Mouse (Mus musculus) MEL (cell line): ENCODE measurements around the gene Zfp3. TPM values are rescaled to one million over a fixed set of nuclear protein-coding genes. Genes with fewer than 3 reads are reported as not detected.

Experiments used
- DNase-seq: peaks from one replicate; pipeline ENCODE4 v3.0.0; 2011; ENCODE audit warnings: low read depth, low spot score
- H3K27ac ChIP-seq: 2 replicates; pipeline ENCODE4 v1.5.1; 2012; ENCODE audit warnings: low read depth, mild to moderate bottlenecking, control low read depth, low read length, moderate library complexity; ENCODE audit not compliant: control insufficient read depth
- H3K27me3 ChIP-seq, 2 experiments: fragments of 150-350 bp in 1 of 2; sonication (generic) in 1 of 2; 2 replicates each; pipeline ENCODE4 v1.6.1; 2012; ENCODE audit warnings: low read length in 2 of 2, mild to moderate bottlenecking in 2 of 2, improper control_type of control experiment in 1 of 2, moderate library complexity in 1 of 2; ENCODE audit not compliant: insufficient read depth in 2 of 2, control insufficient read depth in 1 of 2
- H3K36me3 ChIP-seq, 2 experiments: 2 replicates each; pipeline ENCODE4 v1.6.1; 2012 to 2014; ENCODE audit warnings: low read length in 2 of 2, improper control_type of control experiment in 1 of 2, inconsistent platforms in 1 of 2, mild to moderate bottlenecking in 1 of 2; ENCODE audit not compliant: insufficient read depth in 2 of 2, control insufficient read depth in 1 of 2
- H3K4me1 ChIP-seq, 2 experiments: fragments of 150-350 bp in 1 of 2; sonication (generic) in 1 of 2; 2 replicates each; pipeline ENCODE4 v1.6.1; 2012; ENCODE audit warnings: low read length in 2 of 2, improper control_type of control experiment in 1 of 2, mild to moderate bottlenecking in 1 of 2; ENCODE audit not compliant: insufficient read depth in 2 of 2, control insufficient read depth in 1 of 2
- H3K4me3 ChIP-seq, 2 experiments: fragments of 150-350 bp in 1 of 2; sonication (generic) in 1 of 2; 2 replicates each; pipeline ENCODE4 v1.5.1; 2012; ENCODE audit warnings: low read depth in 2 of 2, low read length in 2 of 2, mild to moderate bottlenecking in 2 of 2, moderate library complexity in 2 of 2, control low read depth in 1 of 2, improper control_type of control experiment in 1 of 2; ENCODE audit not compliant: control insufficient read depth in 1 of 2, insufficient read depth in 1 of 2
- H3K79me2 ChIP-seq: 2 replicates; pipeline ENCODE4 v1.6.1; 2012; ENCODE audit warnings: mild to moderate bottlenecking, low read length, moderate library complexity; ENCODE audit not compliant: control insufficient read depth, poor library complexity, insufficient read depth
- H3K9ac ChIP-seq: 2 replicates; pipeline ENCODE4 v1.6.1; 2012; ENCODE audit warnings: low read depth, mild to moderate bottlenecking, control low read depth, low read length, moderate library complexity; ENCODE audit not compliant: control insufficient read depth, poor library complexity, severe bottlenecking
- H3K9me3 ChIP-seq: fragments of 150-350 bp; sonication (generic); replicated peaks from 2 replicates; pipeline ENCODE4 v1.6.1; 2012; ENCODE audit warnings: mild to moderate bottlenecking, low read length, improper control_type of control experiment, moderate library complexity; ENCODE audit not compliant: insufficient read depth
- CHD1 ChIP-seq: IDR thresholded peaks from 2 replicates; pipeline ENCODE4 v1.6.1; 2012; ENCODE audit warnings: low read depth, mild to moderate bottlenecking, inconsistent platforms, low read length, improper control_type of control experiment
- ETS1 ChIP-seq: IDR thresholded peaks from 2 replicates; pipeline ENCODE4 v1.6.1; 2012; ENCODE audit warnings: low read depth, mild to moderate bottlenecking, inconsistent platforms, low read length, improper control_type of control experiment, moderate library complexity
- GATA1 ChIP-seq: IDR thresholded peaks from 2 replicates; pipeline ENCODE4 v1.6.1; 2011; ENCODE audit warnings: low read depth, low read length, improper control_type of control experiment
- HCFC1 ChIP-seq: IDR thresholded peaks from 2 replicates; pipeline ENCODE4 v1.6.1; 2012; ENCODE audit warnings: low read depth, mild to moderate bottlenecking, inconsistent platforms, low read length, improper control_type of control experiment, moderate library complexity
- KAT2A ChIP-seq: conservative IDR thresholded peaks from 2 replicates; pipeline ENCODE4 v1.6.1; 2012; ENCODE audit warnings: low read depth, low read length, improper control_type of control experiment, inconsistent platforms
- MAFK ChIP-seq: IDR thresholded peaks from 2 replicates; pipeline ENCODE4 v1.6.1; 2011; ENCODE audit warnings: low read depth, mild to moderate bottlenecking, low read length, improper control_type of control experiment, borderline replicate concordance
- MAX ChIP-seq: IDR thresholded peaks from 2 replicates; pipeline ENCODE4 v1.6.1; 2011; ENCODE audit warnings: low read length, improper control_type of control experiment
- MEF2A ChIP-seq: IDR thresholded peaks from 2 replicates; pipeline ENCODE4 v1.6.1; 2014; ENCODE audit warnings: low read depth, mild to moderate bottlenecking, inconsistent platforms, low read length, improper control_type of control experiment; ENCODE audit not compliant: poor library complexity, insufficient replicate concordance, severe bottlenecking; ENCODE audit errors: extremely low read depth
- MYC ChIP-seq: IDR thresholded peaks from 2 replicates; pipeline ENCODE4 v1.6.1; 2011; ENCODE audit warnings: low read depth, mild to moderate bottlenecking, low read length, improper control_type of control experiment, moderate library complexity
- NRF1 ChIP-seq: IDR thresholded peaks from 2 replicates; pipeline ENCODE4 v1.6.1; 2014; ENCODE audit warnings: low read depth, mild to moderate bottlenecking, inconsistent platforms, low read length, improper control_type of control experiment, moderate library complexity; ENCODE audit not compliant: poor library complexity, insufficient read depth, severe bottlenecking
- POLR2A ChIP-seq, 2 experiments: IDR thresholded peaks; 2 replicates each; pipeline ENCODE4 v1.6.1; 2011 to 2012; ENCODE audit warnings: low read length in 2 of 2, mild to moderate bottlenecking in 2 of 2, control low read depth in 1 of 2, improper control_type of control experiment in 1 of 2, low read depth in 1 of 2, moderate library complexity in 1 of 2; ENCODE audit not compliant: control insufficient read depth in 1 of 2, insufficient read depth in 1 of 2, poor library complexity in 1 of 2
- RAD21 ChIP-seq: IDR thresholded peaks from 2 replicates; pipeline ENCODE4 v1.6.1; 2011; ENCODE audit warnings: mild to moderate bottlenecking, low read depth, low read length, improper control_type of control experiment
- RCOR1 ChIP-seq: IDR thresholded peaks from 2 replicates; pipeline ENCODE4 v1.6.1; 2012; ENCODE audit warnings: low read depth, mild to moderate bottlenecking, inconsistent platforms, low read length, improper control_type of control experiment
- SIN3A ChIP-seq: IDR thresholded peaks from 2 replicates; pipeline ENCODE4 v1.6.1; 2012; ENCODE audit warnings: low read length, improper control_type of control experiment, inconsistent platforms
- SMC3 ChIP-seq: IDR thresholded peaks from 2 replicates; pipeline ENCODE4 v1.6.1; 2011; ENCODE audit warnings: low read depth, low read length, improper control_type of control experiment
- TBP ChIP-seq: IDR thresholded peaks from 2 replicates; pipeline ENCODE4 v1.8.0; 2011; ENCODE audit warnings: low read depth, low read length, improper control_type of control experiment
- TCF12 ChIP-seq: IDR thresholded peaks from 2 replicates; pipeline ENCODE4 v1.6.1; 2014; ENCODE audit warnings: low read depth, mild to moderate bottlenecking, inconsistent platforms, low read length, improper control_type of control experiment, moderate library complexity
- USF2 ChIP-seq, 2 experiments: IDR thresholded peaks; 2 replicates each; pipeline ENCODE4 v1.6.1; 2011 to 2012; ENCODE audit warnings: improper control_type of control experiment in 2 of 2, low read length in 2 of 2, borderline replicate concordance in 1 of 2, inconsistent platforms in 1 of 2, low read depth in 1 of 2, mild to moderate bottlenecking in 1 of 2; ENCODE audit not compliant: insufficient read depth in 1 of 2
- ZC3H11A ChIP-seq: IDR thresholded peaks from 2 replicates; pipeline ENCODE4 v1.6.1; 2012; ENCODE audit warnings: low read depth, mild to moderate bottlenecking, inconsistent platforms, low read length, improper control_type of control experiment
- ZKSCAN1 ChIP-seq: IDR thresholded peaks from 2 replicates; pipeline ENCODE4 v1.6.1; 2012; ENCODE audit warnings: low read depth, mild to moderate bottlenecking, inconsistent platforms, low read length, improper control_type of control experiment, moderate library complexity
- ZNF384 ChIP-seq: IDR thresholded peaks from 2 replicates; pipeline ENCODE4 v1.6.1; 2012; ENCODE audit warnings: low read depth, mild to moderate bottlenecking, inconsistent platforms, low read length, improper control_type of control experiment
- polyA plus RNA-seq, 2 experiments: library from polyadenylated mRNA; stranded (reverse) in 1 of 2; unstranded in 1 of 2; fragments of >175 nt in 1 of 2; fragments of >200 nt in 1 of 2; gene quantifications; 2 replicates each; pipeline versions ENCODE4 v1.2.1 to v1.2.4; 2012; ENCODE audit warnings: low replicate concordance in 2 of 2, low read depth in 1 of 2; ENCODE audit not compliant: insufficient read length in 2 of 2, insufficient read depth in 1 of 2, missing spikeins in 1 of 2
- total RNA-seq: library from RNA; depleted of rRNA; stranded (reverse); fragments of 300-350 nt; gene quantifications from 2 replicates; pipeline ENCODE4 v1.2.3, GENCODE M21; 2012

Gene Zfp3
- total and polyA plus RNA-seq, 3 experiments, result 1.5 to 1.9 TPM; not detected in 1

- Histone ChIP-seq H3K4me3 (no peak overlapping the region), H3K27ac (no peak overlapping the region), H3K79me2 (no peaks in the 10 kb centered on the region), H3K27me3 (no peaks in the 10 kb centered on the region), H3K36me3 (peaks cover 0 to 2% of the 10 kb centered on the region in 2 experiments; a peak in 2 of 4 replicates), H3K9me3 (no peaks in the 10 kb centered on the region), H3K4me1 (peaks cover 0 to 2% of the 10 kb centered on the region in 2 experiments; a peak in 1 of 4 replicates), H3K9ac (no peak overlapping the region)
- TF ChIP-seq ZKSCAN1 (no peak), SMC3 (no peak), NRF1 (no peak), CHD1 (no peak), MAFK (no peak), POLR2A (IDR thresholded peaks at IDR 0.05; ENCODE audit: control insufficient read depth in 1 of 2, insufficient read depth in 1 of 2, low read depth in 1 of 2, low read length in 2 of 2, poor library complexity in 1 of 2) (no peak), MAX (no peak), RCOR1 (no peak), MYC (no peak), ZC3H11A (no peak), ETS1 (no peak), ZNF384 (no peak), MEF2A (no peak), RAD21 (no peak), TBP (no peak), GATA1 (no peak), USF2 (IDR thresholded peaks at IDR 0.05; ENCODE audit: borderline replicate concordance in 1 of 2, insufficient read depth in 1 of 2, low read depth in 1 of 2, low read length in 2 of 2) (no peak)
- no peak for DNase-seq
Observed at GRCm38 (mm10) chr11:70715832-70716231, 48.2 kb upstream of the Zfp3 start.

GRCm38 (mm10) chr11:70718481-70718880 is 45.5 kb upstream of the Zfp3 start:
- no peak overlapping the region for H3K27ac ChIP-seq
- TF ChIP-seq ZKSCAN1 (no peak), ZNF384 (no peak), SIN3A (no peak), TCF12 (no peak), RAD21 (no peak), HCFC1 (no peak), KAT2A (no peak), ETS1 (no peak)
- no peaks in the 10 kb centered on the region for H3K9me3 ChIP-seq
- H3K79me2 ChIP-seq, result no peaks in the 10 kb centered on the region
- peaks cover 0 to 2% of the 10 kb centered on the region in 2 experiments; a peak in 1 of 4 replicates for H3K36me3 ChIP-seq
- peaks cover 0 to 3% of the 10 kb centered on the region in 2 experiments; a peak in 1 of 4 replicates for H3K4me1 ChIP-seq
- H3K27me3 ChIP-seq, result no peaks in the 10 kb centered on the region
- H3K4me3 ChIP-seq, result no peak overlapping the region
- H3K9ac ChIP-seq, result no peak overlapping the region
- no peak for DNase-seq
